Mouse (Mus musculus): ENCODE results near the gene Csnk1d.

Gene Csnk1d

DNA sequence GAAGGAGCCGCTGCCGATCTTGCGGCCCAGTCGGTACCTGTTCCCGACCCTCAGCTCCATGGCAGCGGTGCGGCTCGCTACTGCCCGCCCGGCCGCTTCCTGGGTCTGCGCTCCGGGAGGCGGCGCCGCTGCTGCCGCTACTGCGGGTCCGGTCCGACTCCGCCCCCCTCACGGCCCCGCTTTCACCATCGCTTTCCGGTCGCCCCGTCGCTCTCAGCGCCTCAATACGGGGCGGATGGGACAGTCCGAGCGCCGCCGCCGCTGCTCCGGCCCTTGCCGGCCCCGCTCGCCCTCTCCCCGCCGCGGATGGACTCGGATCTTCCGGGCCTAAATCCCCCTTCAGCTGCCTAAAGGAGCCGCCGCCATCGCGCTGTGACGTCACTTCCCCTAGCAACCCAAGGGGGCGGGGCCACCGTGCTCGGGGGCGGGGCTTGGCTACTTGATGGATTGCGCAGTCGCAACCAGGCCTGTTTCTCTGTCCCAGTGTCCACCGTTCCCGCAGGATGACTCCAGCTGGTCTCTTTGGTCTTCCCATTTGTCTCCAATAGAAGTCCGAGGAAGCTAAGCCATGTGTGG is at the start of gene Csnk1d:
Gene Csnk1d (minus strand): TSS at position 380 of the 576 bp plus-strand sequence.
- peak; percentile 91 for DNase-seq (ENCODE audit: low read depth, low spot score)

DNA sequence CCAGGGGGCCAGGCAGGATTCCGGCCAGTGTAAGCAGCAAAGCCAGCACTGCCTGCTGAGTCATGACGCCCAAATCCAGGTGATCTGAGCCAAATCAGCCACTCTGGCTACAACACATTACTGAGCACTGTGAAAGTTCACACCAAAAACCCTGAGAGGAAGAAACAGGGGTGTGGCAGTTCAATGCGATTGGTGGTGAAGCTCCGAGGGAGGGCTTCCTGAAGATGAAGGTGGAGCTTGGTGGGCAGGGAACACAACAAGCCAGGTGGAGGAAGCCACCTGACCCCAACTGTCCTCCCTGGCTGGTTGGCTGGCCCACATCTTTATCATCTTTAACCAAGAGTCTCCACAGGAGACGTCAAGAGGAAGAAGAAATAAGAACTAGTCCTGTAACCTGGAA is 48.2 kb upstream of the Csnk1d start, which contains the start of gene Cd7:
Gene Cd7 (minus strand): TSS at position 117 of the 400 bp plus-strand sequence.
- no peak for DNase-seq (ENCODE audit: low read depth, low spot score)

DNA sequence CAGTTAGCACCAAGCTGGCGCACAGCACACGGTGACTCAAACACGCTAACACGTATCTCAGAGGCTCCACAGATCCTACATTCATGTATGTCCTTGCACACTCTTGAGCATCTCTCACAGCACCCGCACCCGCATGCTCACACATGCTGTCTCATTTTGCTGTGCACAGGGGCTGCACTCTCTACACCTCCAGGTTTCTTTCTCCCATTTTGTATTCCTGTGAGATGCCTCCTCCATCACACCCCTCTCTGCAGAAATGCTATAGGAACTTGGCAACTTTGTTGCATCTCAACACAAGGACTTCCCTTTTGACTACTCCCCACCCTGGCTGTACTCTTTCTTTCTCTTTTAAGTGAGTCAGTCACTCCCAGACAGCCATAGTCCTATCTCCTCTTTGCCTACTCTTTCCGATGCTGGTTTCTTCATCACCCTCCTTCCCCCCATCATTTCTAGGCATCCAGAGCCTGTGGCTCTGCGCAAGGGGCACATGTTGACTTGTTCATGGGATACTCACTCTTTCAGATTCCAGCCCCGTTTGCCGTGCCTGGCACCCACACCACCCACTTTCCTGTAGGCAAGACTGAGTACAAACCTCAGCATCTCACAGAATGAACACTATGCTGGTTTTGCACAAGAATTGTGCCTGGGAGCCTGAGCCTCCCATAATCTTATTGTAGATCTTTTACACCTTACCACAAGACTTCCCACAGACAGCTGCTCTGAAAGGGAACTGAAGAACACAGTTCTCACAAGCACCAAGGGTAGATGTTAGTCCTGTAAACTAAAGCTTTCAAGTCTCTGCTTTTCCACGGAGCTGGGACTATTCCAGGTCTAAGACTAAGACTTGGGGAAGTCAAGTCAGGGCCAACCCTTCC is 47.5 kb upstream of the Csnk1d start:
- DNase-seq (ENCODE audit: low read depth, low spot score) = no peak

DNA sequence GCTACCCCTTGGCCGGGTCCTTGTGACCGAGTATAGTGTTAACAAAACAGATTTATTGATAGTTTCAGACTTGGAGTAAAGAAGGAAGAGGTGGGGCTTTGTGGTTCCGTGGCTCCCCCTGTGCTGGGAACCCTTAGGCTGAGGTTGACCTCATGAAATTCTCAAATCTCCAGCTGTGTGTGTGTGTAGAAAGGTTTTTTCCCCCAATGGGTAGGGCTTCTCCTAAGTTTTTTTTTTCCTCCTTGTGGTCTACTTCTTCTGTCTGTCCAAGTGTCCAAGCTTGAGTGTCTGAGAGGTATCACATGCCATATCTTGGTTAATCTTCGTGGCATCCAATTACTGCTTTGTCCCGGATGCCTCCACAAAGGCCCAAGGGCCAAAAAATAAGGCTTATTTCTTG is 42.0 kb upstream of the Csnk1d start:
- no peak for DNase-seq (ENCODE audit: low read depth, low spot score)

DNA sequence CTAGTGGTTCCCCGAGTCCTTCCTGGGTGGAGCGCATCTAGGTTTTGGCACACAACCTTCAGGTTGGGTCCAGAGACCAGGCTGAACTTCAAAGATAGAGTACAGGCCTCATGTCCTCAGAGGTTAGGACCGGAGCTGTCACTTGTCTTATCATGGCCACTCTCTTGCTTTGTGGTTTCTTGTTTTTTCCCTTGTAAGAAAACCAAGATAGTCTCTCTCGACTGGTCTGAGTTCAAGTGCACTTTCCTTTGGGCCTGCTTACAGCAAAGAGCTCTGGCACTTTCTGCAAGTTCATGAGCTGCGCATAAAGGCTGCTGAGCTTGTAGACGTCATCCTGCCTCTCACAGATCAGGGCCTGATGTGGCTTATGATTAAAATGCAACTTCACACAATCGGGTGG is 36.1 kb upstream of the Csnk1d start:
- no peak for DNase-seq (ENCODE audit: low read depth, low spot score)

DNA sequence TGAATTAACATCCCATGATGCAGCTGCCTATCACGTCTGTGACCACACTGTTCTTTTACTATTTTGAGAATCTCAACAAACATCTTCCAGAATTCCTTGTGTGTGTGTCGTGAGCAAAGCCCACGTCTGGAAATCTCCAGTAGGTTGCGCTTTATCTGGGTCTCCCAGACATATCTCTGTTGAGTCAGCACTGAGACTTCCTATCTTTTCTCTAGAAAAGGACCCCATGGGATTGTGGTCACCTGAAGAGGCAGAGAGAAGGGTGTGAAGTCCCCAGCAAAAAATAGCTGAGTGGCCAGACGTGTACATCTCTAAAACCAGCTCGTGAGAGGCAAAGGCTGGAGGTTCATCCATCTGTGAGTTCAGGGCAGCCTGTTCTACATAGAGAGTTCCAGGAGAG is 33.0 kb upstream of the Csnk1d start:
- no peak for DNase-seq (ENCODE audit: low read depth, low spot score)

DNA sequence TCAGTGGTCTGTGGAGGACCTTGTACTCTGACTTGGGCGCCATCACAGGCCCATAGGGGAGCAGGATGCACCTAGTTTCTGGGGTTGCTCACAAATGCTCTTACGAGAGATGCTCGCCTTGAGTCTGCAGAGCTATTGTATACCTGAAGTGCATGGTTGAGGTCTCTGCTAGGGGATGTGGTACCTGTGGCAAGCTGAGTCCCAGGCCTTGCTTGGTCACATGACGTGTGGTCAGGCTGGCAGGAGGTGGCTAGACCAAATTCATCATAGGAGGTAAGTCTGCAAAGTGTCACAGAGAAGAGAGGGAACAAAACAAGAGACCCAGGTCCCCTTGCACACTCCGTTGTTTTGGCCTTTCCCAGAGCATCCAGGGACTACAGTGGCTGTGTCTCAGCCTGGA is 28.4 kb upstream of the Csnk1d start:
- DNase-seq (ENCODE audit: low read depth, low spot score) = no peak

DNA sequence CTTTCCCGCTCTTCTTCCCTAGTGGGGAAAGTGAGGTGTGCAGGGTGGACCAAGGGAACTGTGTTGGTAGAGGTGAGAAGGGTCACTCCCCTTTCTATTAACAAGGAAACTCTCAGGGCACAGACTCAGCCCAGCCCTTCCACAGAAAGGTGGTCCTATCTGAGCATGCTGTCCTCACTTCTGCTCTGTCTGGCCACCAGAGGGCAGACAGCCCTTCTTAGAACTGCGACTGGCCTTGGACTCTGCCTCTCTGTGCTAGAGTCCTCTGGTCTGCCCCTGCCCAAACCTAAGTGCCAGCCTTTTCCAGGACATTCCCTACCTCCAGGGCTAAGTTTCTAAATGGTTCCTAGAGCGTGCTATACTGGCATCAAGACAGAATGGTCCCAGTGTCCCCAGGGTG is 26.6 kb upstream of the Csnk1d start:
- peak; percentile 46 for DNase-seq (ENCODE audit: low read depth, low spot score)

DNA sequence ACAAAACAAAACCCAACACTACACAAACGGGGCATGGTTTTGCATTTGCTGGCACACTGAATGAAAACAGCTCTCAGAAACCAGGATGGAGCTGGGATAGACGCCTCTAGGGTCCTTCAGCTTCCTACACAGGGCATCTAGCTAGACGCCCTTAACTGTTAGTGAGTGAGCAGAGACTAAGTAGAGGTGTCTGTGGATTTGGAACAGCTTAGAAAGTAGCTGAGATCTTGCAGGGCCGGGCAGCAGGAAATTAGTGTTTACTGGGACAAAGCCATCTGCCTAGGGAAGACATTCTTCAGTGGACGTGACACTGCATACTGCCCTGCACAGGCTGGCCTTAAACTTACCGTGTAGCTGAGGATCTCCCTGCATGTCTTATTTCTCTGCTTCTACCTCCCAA is 24.3 kb upstream of the Csnk1d start:
- DNase-seq (ENCODE audit: low read depth, low spot score) = no peak

DNA sequence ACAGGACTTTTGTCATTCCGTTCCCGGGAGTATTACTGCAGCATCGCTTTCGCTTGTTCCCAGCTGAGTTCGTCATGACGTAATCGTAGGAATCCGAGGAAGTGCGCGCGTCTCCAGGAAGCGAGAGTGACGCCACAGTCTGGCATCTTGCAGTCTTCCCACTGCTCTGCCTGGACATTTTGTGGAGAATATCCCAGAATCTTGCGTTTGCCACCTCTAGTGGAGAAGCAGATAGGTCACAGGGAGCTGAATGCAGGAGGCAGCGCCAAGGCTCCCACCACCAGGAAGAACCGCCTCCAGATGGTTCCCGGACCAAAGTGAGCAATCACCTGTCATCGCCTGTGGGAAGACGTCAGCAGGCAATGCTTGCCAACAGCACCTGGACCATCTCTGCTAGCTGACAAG is 23.8 kb upstream of the Csnk1d start:
- peak; percentile 11 for DNase-seq (ENCODE audit: low read depth, low spot score)

DNA sequence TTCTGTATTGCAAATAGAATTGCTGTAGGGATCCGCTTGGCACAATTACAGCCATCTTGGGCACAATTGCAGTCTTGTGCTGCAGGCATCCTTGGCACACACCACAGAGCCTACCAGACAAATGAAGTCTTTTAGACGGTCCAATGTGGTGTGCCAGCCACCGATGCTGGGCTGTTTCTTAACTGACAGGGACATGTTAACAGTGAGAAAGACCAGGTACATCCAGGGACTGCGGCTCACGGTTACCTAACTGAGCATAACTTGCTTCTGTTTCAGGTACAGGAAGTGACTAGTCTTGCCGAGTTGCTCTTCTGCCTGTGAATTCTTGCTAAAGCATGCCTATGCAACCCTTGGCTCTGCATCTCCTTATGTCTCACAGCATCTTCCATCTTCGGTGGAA is 22.5 kb upstream of the Csnk1d start:
- DNase-seq (ENCODE audit: low read depth, low spot score) = no peak

DNA sequence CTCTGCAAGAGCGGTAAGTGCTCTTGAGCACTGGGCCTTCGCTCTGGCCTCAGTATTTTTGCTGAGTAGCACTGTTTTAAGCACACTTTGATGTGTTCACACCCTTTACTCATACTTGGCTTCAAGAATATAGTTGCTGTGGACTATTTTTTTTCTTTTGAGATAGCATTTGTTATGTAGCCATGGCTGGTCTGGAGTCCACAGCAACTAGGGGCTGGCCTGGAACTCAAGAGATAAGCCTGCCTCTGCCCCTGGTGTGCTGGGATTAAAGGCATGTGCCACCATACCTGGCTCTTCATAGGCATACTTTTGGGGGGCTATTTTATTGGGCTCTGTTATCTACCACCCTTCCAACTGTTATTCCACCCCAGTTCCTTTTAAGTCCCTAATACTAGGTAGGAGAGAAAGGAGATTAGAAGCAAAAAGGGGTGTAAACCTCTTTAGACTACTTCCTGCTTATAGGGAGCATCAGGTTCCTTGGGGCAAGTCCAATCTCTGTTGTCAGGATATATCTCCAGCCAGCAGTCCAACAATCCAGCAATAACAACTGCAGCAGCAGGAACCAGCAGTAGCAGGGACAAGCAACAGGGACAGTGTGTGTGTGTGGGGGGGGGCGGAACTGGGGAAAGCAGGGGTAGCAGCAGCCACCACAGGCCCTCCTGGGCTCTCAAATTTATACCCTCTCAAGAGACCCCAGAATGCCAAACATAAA is 19.1 kb upstream of the Csnk1d start:
- DNase-seq (ENCODE audit: low read depth, low spot score) = no peak

DNA sequence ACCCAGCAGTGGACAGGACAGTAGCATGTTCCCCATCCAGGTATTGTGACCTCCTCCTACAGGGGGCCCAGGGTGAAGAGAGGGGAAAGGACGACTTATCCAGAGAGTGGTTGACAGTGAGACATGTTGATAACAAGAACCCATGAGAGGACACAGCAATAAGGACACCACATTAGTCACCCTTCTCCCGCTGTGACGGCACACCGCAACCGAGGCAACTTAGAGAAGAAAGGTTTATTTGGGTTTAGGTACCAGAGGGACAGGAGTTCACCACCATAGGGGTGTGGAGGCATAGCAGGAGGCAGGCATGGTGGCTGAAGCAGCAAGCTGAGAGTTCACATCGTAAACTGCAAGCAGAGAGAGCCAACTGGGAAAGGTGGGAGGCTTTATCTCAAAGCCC is 15.1 kb upstream of the Csnk1d start:
- DNase-seq (ENCODE audit: low read depth, low spot score) = no peak

DNA sequence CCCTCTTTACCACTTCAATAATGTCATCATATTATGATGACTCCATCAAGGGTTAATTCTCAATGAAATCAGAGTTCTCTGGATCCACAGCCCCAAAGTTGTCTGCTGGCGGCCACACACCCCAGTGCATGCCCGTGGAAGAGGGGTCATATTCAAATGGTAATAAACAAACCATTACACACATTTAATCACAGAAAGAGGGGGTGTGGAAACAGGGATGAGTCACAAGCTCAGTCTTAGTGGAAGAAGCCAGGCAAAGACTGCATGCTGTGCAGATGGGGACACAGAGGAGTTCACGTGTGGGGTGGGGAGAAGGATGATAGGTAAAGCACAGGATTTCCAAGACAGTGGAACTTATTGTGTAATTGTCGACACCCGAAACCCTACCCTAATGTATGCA is 13.2 kb upstream of the Csnk1d start:
- DNase-seq (ENCODE audit: low read depth, low spot score) = no peak

DNA sequence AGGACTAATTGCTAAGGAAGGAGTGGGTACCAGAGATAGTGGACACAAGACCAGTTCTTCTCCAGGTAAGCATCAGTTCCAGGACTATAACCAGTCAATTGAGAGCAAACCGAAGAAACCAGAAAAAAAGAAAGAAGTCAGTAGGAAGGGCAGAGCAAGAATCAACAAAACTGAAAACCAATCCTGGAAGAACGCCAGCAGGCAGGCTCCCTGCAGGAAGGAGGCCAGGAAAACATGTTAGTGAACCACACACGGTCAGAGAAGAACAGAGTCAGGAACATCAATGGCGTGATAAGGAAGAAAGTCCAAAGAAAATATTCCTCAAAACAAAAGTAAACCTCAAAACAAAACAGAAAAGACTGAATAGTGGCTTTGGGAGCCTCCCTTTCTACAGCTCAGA is 10.8 kb upstream of the Csnk1d start:
- DNase-seq (ENCODE audit: low read depth, low spot score) = no peak

DNA sequence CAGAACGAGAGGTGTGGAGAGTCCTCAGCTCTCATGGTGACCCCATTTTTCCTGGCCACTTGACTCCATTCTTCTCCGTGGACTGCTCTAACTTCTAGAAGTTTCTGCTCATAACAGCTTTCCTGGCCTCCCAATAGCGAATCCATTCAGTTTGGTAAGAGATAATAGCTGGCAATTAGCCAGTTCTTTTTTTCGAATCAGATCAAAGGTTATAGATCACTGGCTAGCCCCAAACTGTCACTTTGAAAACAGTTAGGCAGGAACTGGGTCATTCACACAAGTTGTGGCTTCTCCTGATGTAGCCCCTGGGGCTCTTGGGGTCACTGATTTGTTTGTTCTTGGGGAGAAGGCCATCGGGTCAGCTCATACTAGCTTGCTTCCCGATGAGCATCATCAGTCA is 3.6 kb upstream of the Csnk1d start:
- no peak for DNase-seq (ENCODE audit: low read depth, low spot score)

DNA sequence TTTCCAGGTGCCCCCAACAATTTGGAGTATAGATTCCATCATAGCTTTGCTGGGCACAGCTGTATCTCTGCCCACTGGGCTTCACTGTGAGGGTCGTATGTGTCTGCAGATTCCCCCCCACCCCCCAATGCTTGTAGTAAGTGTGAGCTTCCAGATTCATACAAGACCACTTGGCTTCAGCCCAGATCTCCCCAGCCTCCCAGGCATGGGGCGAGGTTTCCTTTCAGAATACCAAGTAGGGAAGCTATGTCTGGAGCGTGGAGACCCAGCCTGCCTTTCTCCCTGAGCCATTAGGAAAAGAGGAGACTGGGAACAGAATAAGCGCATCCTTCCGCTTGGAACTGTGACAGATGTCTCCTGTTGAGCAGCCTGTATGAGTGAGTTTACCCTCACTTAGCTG is 2.5 kb upstream of the Csnk1d start:
- no peak for DNase-seq (ENCODE audit: low read depth, low spot score)

DNA sequence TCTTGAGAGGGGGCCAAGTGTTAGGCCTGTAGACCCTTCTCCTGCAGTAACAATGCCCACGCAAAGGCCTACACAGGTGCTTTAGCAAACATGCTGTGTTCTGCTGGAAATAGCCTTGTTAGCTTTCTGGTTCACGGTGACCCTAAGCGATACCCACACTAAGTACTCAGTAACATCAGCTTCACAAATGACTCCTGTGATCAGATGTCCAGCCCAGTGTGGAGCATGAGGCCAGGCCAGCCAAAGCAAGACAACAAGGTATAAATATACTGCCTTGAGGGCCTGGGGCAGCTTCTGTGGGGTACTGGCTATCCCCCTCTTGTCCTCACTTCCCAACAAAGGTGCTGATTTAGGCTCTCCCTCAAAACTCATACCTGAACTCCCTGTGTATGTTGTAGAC is 1.9 kb upstream of the Csnk1d start:
- DNase-seq (ENCODE audit: low read depth, low spot score) = no peak

DNA sequence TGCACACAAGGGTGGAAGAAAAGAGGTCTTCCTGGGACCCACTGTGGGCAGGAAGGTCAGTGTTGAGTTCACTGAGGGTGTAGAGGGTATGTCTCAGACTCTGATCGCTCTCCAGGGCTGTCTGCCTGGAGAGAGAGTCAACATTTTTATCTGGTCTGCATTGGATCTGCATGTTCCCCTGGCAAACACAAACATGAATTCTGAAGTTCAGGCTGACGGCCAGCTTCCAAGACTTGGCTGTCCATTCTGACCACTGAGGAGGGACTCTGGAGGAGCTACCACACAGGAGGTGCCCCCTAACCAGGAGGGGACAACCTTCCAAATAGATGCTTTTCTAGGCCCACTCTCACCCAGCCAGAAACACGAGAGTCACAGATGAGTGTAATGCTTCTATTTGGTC is 661 bp upstream of the Csnk1d start:
- DNase-seq (ENCODE audit: low read depth, low spot score) = no peak

DNA sequence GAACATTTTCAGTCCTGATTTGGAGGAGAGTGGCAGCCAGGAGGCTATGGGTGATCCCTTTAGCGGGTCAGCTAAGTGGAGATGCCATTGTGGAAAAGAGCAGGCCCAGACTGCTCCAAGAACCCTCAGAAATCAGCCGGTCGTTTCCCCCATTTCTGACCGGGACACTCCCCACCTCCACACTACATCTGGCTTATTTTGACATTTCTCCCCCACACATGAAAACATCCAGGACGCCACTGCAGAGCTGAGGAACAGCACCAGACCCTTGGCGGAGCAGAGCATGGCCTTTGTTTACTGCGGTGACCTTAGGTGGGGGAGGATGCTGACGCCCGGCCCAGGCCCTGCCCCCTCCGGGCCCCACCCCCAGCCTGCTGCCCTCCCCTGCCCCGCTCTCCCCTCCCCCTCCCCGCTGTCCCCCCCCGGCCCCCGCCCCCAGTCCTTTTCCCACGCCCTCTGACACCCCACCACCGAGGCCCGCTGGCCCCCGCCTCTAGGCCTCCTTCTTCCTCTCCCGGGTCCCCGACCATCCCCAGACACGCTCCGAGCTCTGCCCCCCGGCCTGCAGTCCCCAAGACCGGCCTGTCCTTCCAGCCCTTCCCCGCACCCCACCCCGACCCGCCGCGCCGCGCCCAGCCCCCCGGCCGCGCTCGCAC is 876 bp downstream of the Csnk1d start:
- DNase-seq (ENCODE audit: low read depth, low spot score) = no peak

DNA sequence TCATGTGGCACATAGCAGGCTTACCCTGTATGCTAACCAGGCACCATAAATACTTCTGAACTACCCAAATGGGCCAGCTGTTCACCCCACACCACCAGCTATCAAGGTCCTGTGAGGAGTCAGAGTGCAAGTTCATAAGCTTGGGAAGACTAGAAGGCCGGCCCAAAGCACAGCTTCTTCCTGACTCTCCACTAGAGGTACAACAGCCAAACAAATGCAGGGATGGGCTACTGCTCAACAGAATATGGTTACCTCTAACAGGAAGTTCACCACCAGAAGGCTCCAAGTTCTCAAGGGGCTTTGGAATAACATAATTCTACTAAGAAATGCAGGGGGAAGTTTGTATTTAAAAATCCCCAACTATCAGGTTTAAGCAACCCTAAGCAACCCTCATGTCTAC is 1.6 kb downstream of the Csnk1d start:
- no peak for DNase-seq (ENCODE audit: low read depth, low spot score)

DNA sequence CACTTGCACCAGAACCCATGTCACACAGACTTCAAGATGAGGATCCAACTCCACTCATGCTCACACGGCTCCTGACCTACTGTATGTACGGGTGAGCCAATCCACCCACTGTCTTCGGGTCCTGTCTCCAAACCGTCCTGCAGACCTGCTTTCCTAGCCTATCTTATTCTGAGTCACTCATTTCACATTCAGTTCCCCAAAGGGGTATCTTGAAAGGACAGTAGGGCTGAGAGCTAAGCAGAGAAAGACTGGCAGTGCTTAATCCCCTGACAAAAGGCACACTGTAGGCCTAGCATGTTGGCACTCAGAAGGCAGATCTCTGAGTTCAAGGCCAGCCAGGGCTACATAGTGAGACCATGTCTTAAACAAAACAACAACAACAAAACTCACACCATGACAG is 2.7 kb downstream of the Csnk1d start:
- DNase-seq (ENCODE audit: low read depth, low spot score) = no peak

Data from embryo, embryonic 11.5 days (tissue).